Mouse (Mus musculus) midbrain, embryonic 16.5 days (tissue): ENCODE results near the gene Tex14. TPM values are rescaled to one million over a fixed set of nuclear protein-coding genes. Genes with fewer than 3 reads are reported as not detected.
A peak's percentile ranks its signal among the peaks of the same experiment; 100 is the strongest.
"Not testable (repeated sequence)": the region's sequence is repeated elsewhere in the genome, so short reads cannot be mapped to it uniquely, and the experiment has no call there.

Experiments used
- ATAC-seq: fragments of 200-750 bp; cut with Nextera tagmentation; 2 replicates; pipeline ENCODE4 v1.8.0; 2017; ENCODE audit warnings: moderate TSS enrichment
- H3K27ac ChIP-seq: fragments of 300-500 bp; sonication (generic); 2 replicates; pipeline ENCODE4 v1.5.1; 2014; ENCODE audit warnings: mild to moderate bottlenecking, low read length, mixed read lengths
- H3K27me3 ChIP-seq: fragments of 300-500 bp; sonication (generic); 2 replicates; pipeline ENCODE4 v1.6.1; 2014; ENCODE audit warnings: low read depth, low read length, mixed read lengths; ENCODE audit not compliant: control insufficient read depth, insufficient read depth
- H3K36me3 ChIP-seq: fragments of 300-500 bp; sonication (generic); 2 replicates; pipeline ENCODE4 v1.6.1; 2014; ENCODE audit warnings: mild to moderate bottlenecking, low read length, moderate library complexity, mixed read lengths; ENCODE audit not compliant: control insufficient read depth, insufficient read depth
- H3K4me1 ChIP-seq: fragments of 300-500 bp; sonication (generic); 2 replicates; pipeline ENCODE4 v1.6.1; 2014; ENCODE audit warnings: mild to moderate bottlenecking, low read length, mixed read lengths; ENCODE audit not compliant: control insufficient read depth, insufficient read depth
- H3K4me2 ChIP-seq: fragments of 300-500 bp; sonication (generic); 2 replicates; pipeline ENCODE4 v1.6.1; 2014; ENCODE audit warnings: mild to moderate bottlenecking, low read length, mixed read lengths
- H3K4me3 ChIP-seq: fragments of 300-500 bp; sonication (generic); 2 replicates; pipeline ENCODE4 v1.5.1; 2014; ENCODE audit warnings: low read depth, mild to moderate bottlenecking, low read length, moderate library complexity, mixed read lengths
- H3K9ac ChIP-seq: fragments of 300-500 bp; sonication (generic); 2 replicates; pipeline ENCODE4 v1.6.1; 2014; ENCODE audit warnings: low read depth, low read length, mixed read lengths
- H3K9me3 ChIP-seq: fragments of 300-500 bp; sonication (generic); replicated peaks from 2 replicates; pipeline ENCODE4 v1.6.1; 2014; ENCODE audit warnings: mild to moderate bottlenecking, low read length, mixed read lengths; ENCODE audit not compliant: control insufficient read depth, poor library complexity, severe bottlenecking
- WGBS: fragments of 180-500 bp; shearing (Covaris S2); extraction: QIAGEN DNeasy Blood & Tissue Kit; methylation state at CpG from one replicate; pipeline ENCODE4 v1.1.7; 2014; 5-methylcytosine and 5-hydroxymethylcytosine counted together
- polyA plus RNA-seq: library from polyadenylated mRNA; unstranded; fragments of >200 nt; fragmentation: Nextera tagmentation; extraction: Ambion mirVana; gene quantifications from 2 replicates; pipeline ENCODE4 v1.2.1, GENCODE M21; 2015

Gene Tex14
- polyA plus RNA-seq, 1 experiment from 2014 or later, result 0.29 TPM

- 0 out of 2 replicates have a peak overlapping the region, but pooled peaks have one; percentile 17 for H3K27ac ChIP-seq
- H3K9me3 ChIP-seq, result no peaks in the 10 kb centered on the region
- no peaks in the 10 kb centered on the region for H3K27me3 ChIP-seq
- no peak overlapping the region for H3K4me3 ChIP-seq
- ATAC-seq, result no peak
- peak overlapping the region; percentile 21; the same call in 1 of the 2 replicates for H3K4me2 ChIP-seq
- H3K4me1 ChIP-seq, result peaks cover 2% of the 10 kb centered on the region; the same call in 1 of the 2 replicates
- no peaks in the 10 kb centered on the region for H3K36me3 ChIP-seq
- WGBS, result 11% methylated on average over 16 of the region's 16 CpGs
- H3K9ac ChIP-seq, result peak overlapping the region; percentile 30; the same call in 1 of the 2 replicates
Observed at GRCm38 (mm10) chr11:87444735-87445428, 40.0 kb downstream of the Tex14 start.

- not testable (repeated sequence) for H3K36me3 ChIP-seq, H3K9ac ChIP-seq, H3K27me3 ChIP-seq, H3K4me1 ChIP-seq, H3K4me2 ChIP-seq, ATAC-seq, H3K27ac ChIP-seq, H3K4me3 ChIP-seq, H3K9me3 ChIP-seq
- WGBS, result 88% methylated on average over 2 of the region's 4 CpGs
Observed at GRCm38 (mm10) chr11:87445593-87445992, 40.7 kb downstream of the Tex14 start.

DNA sequence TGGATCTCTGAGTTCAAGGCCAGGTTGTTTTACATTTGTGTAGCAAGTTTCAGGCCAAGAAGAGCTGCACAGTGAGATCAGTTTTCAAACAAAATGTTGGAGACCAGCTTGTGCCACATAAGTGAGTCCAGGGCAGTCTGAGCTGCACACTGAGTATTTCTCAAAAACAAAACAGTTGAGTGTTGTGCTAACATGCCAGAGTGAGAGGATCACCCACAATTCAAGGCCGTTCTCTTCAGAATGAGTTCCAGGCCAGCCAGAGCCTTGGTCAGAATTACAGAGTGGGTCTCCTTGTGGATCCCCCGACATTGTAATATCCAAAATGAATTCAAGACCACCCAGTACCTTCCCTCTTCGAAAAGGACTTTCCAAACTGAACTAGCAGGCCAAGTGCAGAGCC is 41.3 kb downstream of the Tex14 start:
- Histone ChIP-seq H3K9ac (no peak overlapping the region), H3K27me3 (no peaks in the 10 kb centered on the region), H3K4me3 (no peak overlapping the region), H3K4me1 (peaks cover 2% of the 10 kb centered on the region; the same call in 1 of the 2 replicates), H3K27ac (no peak overlapping the region), H3K9me3 (no peaks in the 10 kb centered on the region), H3K36me3 (no peaks in the 10 kb centered on the region), H3K4me2 (no peak overlapping the region)
- WGBS, result 97% methylated on average over 3 of the region's 3 CpGs
- no peak for ATAC-seq

DNA sequence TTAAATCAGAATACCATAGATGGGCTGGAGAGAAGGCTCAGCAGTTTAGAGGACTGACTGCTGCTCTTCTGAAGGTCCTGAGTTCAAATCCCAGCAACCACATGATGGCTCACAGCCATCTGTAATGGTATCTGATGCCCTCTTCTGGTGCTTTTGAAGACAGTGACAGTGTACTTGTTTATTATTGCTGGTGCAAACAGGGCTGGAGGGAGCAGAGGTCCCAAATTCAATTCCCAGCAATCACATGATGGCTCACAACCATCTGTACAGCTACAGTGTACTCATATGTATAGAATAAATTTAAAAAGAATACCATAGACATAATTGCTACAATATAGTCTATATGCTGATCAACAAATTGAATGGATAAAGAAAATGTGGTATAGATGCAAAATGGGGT is 42.6 kb downstream of the Tex14 start:
- H3K9me3 ChIP-seq, result no peaks in the 10 kb centered on the region
- no peak overlapping the region for H3K27ac ChIP-seq
- H3K4me1 ChIP-seq, result peaks cover 2% of the 10 kb centered on the region; the same call in 1 of the 2 replicates
- no peak overlapping the region for H3K4me2 ChIP-seq
- H3K27me3 ChIP-seq, result no peaks in the 10 kb centered on the region
- no peak overlapping the region for H3K4me3 ChIP-seq
- ATAC-seq, result no peak
- no peak overlapping the region for H3K9ac ChIP-seq
- H3K36me3 ChIP-seq, result no peaks in the 10 kb centered on the region

DNA sequence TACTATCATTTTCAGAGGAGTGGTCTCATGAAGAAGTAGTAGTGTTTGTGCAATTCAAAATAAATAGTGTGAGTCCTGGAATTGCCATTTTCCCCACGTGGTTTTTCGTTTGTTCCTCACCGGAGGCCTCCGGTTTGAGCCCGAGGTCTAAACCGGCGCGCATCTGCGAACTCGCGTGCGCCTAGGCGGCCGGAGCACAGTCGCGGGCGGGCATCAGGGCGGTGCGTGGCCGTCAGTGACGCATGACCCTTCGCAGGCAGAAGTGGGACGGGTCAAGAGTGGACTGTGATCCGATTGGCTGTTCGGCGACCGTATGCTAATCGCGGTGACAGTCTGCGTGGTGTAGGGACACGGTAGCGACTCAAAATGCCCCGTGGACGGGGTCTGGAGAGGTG is 43.2 kb downstream of the Tex14 start:
- H3K9me3 ChIP-seq, H3K36me3 ChIP-seq, H3K4me1 ChIP-seq, H3K27me3 ChIP-seq: not testable (repeated sequence)
- under 1% methylated on average over 31 of the region's 34 CpGs for WGBS
- peak overlapping the region; percentile 62 for H3K9ac ChIP-seq
- peak overlapping the region; percentile 61 for H3K4me2 ChIP-seq
- H3K4me3 ChIP-seq, result peak overlapping the region; percentile 40
- ATAC-seq, result peak; percentile 97
- H3K27ac ChIP-seq, result peak overlapping the region; percentile 78

- not testable (repeated sequence) for H3K9me3 ChIP-seq, H3K27me3 ChIP-seq, H3K9ac ChIP-seq, H3K36me3 ChIP-seq, H3K4me1 ChIP-seq, H3K4me3 ChIP-seq, H3K4me2 ChIP-seq
- H3K27ac ChIP-seq, result peak overlapping the region; percentile 78
- ATAC-seq, result peak; percentile 95
- WGBS, result 0% methylated on average over 6 of the region's 32 CpGs
Observed at GRCm38 (mm10) chr11:87448476-87449199, 43.8 kb downstream of the Tex14 start.

GRCm38 (mm10) chr11:87449200-87449547 is 44.3 kb downstream of the Tex14 start:
- Histone ChIP-seq H3K4me1 (peaks cover 2% of the 10 kb centered on the region; the same call in 1 of the 2 replicates), H3K27ac (peak overlapping the region; percentile 61), H3K9ac (no peak overlapping the region), H3K36me3 (no peaks in the 10 kb centered on the region), H3K27me3 (no peaks in the 10 kb centered on the region), H3K4me2 (no peak overlapping the region), H3K4me3 (no peak overlapping the region), H3K9me3 (no peaks in the 10 kb centered on the region)
- no peak for ATAC-seq
- 13% methylated on average over 3 of the region's 3 CpGs for WGBS

DNA sequence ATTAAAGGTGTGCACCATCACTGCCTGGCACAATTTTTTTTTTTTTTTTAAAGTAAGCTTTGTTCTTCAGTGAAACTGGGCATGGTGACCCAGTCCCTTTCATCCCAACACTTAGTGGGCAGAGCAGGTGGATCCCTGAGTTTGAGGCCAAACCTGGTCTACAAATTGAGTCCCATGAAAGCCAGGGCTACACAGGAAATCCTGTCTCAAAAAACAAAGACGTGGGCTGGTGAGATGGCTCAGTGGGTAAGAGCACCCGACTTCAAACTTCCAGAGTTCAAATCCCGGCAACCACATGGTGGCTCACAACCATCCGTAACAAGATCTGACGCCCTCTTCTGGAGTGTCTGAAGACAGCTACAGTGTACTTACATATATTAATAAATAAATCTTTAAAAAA is 45.0 kb downstream of the Tex14 start:
- not testable (repeated sequence) for H3K36me3 ChIP-seq, H3K27me3 ChIP-seq, ATAC-seq, H3K27ac ChIP-seq, H3K4me3 ChIP-seq, H3K4me2 ChIP-seq, H3K9me3 ChIP-seq, H3K9ac ChIP-seq, H3K4me1 ChIP-seq
- 62% methylated on average over 5 of the region's 5 CpGs for WGBS

DNA sequence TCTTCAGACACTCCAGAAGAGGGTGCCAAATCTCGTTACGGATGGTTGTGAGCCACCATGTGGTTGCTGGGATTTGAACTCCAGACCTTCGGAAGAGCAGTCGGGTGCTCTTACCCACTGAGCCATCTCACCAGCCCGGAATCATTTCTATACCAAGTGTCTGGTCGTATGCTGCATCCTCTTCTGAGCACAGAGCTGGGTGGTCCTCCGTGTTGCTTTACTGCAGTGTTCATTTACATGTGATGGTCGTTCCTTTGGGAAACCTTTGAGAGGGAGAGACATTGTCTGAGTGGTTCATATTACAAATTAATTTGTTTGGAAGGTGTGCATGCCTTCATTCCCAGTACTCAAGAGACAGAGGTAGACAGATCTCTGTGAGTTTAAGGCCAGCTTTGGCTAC is 47.9 kb downstream of the Tex14 start:
- H3K27me3 ChIP-seq, H3K4me2 ChIP-seq: not testable (repeated sequence)
- 71% methylated on average over 6 of the region's 8 CpGs for WGBS

More for the DNA sequence above, 47.9 kb downstream of the Tex14 start:
- H3K9ac ChIP-seq, H3K4me3 ChIP-seq, H3K36me3 ChIP-seq, H3K9me3 ChIP-seq, H3K4me1 ChIP-seq, H3K27ac ChIP-seq, ATAC-seq: not testable (repeated sequence)
